Mouse (Mus musculus) testis, adult 2 months (tissue): ENCODE results near the gene Slc11a2.

Experiments used
- CTCF ChIP-seq: fragments of 200-500 bp; IDR thresholded peaks from 2 replicates; pipeline ENCODE4 v1.5.1; 2012; ENCODE audit warnings: low read depth, mild to moderate bottlenecking, inconsistent platforms, low read length, moderate library complexity; ENCODE audit not compliant: control insufficient read depth, insufficient read depth, insufficient replicate concordance
- POLR2A ChIP-seq: fragments of 200-500 bp; IDR thresholded peaks from 2 replicates; pipeline ENCODE4 v1.6.1; 2012; ENCODE audit warnings: low read depth, mild to moderate bottlenecking, inconsistent platforms, low read length, moderate library complexity; ENCODE audit not compliant: control insufficient read depth

- TF ChIP-seq POLR2A: no peak
- no peak for TF ChIP-seq CTCF
Measured at GRCm38 (mm10) chr15:100388886-100389285, 36.0 kb downstream of the Slc11a2 start.
